Mouse (Mus musculus) Patski (cell line): Measurements from ENCODE around the gene Lrrc25. TPM values are rescaled to one million over a fixed set of nuclear protein-coding genes. Genes with fewer than 3 reads are reported as not detected.

ENCODE experiments used
- ATAC-seq: fragments of 100-300 bp; one replicate; pipeline ENCODE4 v1.8.0; 2021
- CTCF ChIA-PET: fragments of 350-600 bp; sonication (Branson Sonifier 250); formaldehyde crosslinking; loops from one replicate; lab custom pipeline; 2022; ENCODE audit warnings: inconsistent platforms; lab: Charles Lee
- POLR2A ChIA-PET: fragments of 350-600 bp; sonication (Branson Sonifier 250); formaldehyde crosslinking; loops from one replicate; lab custom pipeline; 2022; ENCODE audit warnings: antibody characterized with exemption, inconsistent platforms; lab: Charles Lee
- DNase-seq: peaks from one replicate; pipeline ENCODE4 v3.0.0-alpha.2; 2011; ENCODE audit warnings: low read depth, low spot score
- H3K27me3 ChIP-seq: fragments of 371-371 bp; one replicate; pipeline ENCODE4 v1.5.1; 2021
- CTCF ChIP-seq: fragments of 100-300 bp; IDR thresholded peaks from one replicate; pipeline ENCODE4 v1.5.1; 2021
- in situ Hi-C: fragments of 300-500 bp; cut with MboI; formaldehyde crosslinking; loops from 3 replicates; pipeline ENCODE4 v1.11.1; 2018; ENCODE audit warnings: low pct_unique_long_range_greater_than_20kb, mixed read lengths
- polyA plus RNA-seq: library from polyadenylated mRNA; unstranded; gene quantifications from one replicate; pipeline ENCODE4 v1.2.3, GENCODE M21; 2021

Gene Lrrc25
- polyA plus RNA-seq, 1 experiment from 2014 or later, result 0.04 TPM

- CTCF ChIA-PET, result interaction anchor here (1.3 to 1.6 kb wide), 3 partner anchors 14 to 19 kb away, joined by 3 to 6 read pairs (median 3); no protein-coding TSS in a partner anchor
- in situ Hi-C loops, result loop anchor here (10.0 kb wide), 1 partner anchor 50 kb away; the partner anchor contains the start of gene Pgpep1
- no peaks in the 10 kb centered on the region for H3K27me3 ChIP-seq
- no peak for ATAC-seq
- no peak for DNase-seq
- POLR2A ChIA-PET, result no interaction called here
- no peak for TF ChIP-seq CTCF
These were observed 1.5 kb upstream of the Lrrc25 start for GRCm38 (mm10) chr8:70614469-70614868.

GRCm38 (mm10) chr8:70615281-70615680, 674 bp upstream of the Lrrc25 start:
- CTCF ChIA-PET, result interaction anchor here (1.1 to 1.5 kb wide), 3 partner anchors 10 to 53 kb away, joined by 3 to 6 read pairs (median 6); no protein-coding TSS in a partner anchor
- in situ Hi-C loops, result loop anchor here (10.0 kb wide), 1 partner anchor 50 kb away; the partner anchor contains the start of gene Pgpep1

GRCm38 (mm10) chr8:70616645-70617044, 690 bp downstream of the Lrrc25 start:
- H3K27me3 ChIP-seq, result no peaks in the 10 kb centered on the region
- no peak for DNase-seq
- ATAC-seq, result no peak
- CTCF ChIA-PET, result interaction anchor here (1.2 to 1.5 kb wide), 2 partner anchors 8 to 84 kb away, joined by 3 to 6 read pairs; no protein-coding TSS in a partner anchor
- in situ Hi-C loops, result loop anchor here (10.0 kb wide), 1 partner anchor 48 kb away; the partner anchor contains the start of gene Pgpep1
- TF ChIP-seq CTCF, result no peak
- POLR2A ChIA-PET, result interaction anchor here (1.8 kb wide), 1 partner anchor 13 kb away, joined by 10 read pairs; no protein-coding TSS in a partner anchor

More at GRCm38 (mm10) chr8:70615281-70615680, 674 bp upstream of the Lrrc25 start:
- ATAC-seq, result no peak
- no peak for DNase-seq
- no peaks in the 10 kb centered on the region for H3K27me3 ChIP-seq
- POLR2A ChIA-PET, result interaction anchor here (1.8 kb wide), 1 partner anchor 15 kb away, joined by 10 read pairs; no protein-coding TSS in a partner anchor
- no peak for TF ChIP-seq CTCF

- no peak for DNase-seq
- TF ChIP-seq CTCF, result no peak
- ChIA-PET POLR2A (no interaction called here), CTCF (interaction anchor here (1.4 kb wide), 1 partner anchor 11 kb away, joined by 9 read pairs; no protein-coding TSS in a partner anchor)
- H3K27me3 ChIP-seq, result no peaks in the 10 kb centered on the region
- ATAC-seq, result no peak
- in situ Hi-C loops, result loop anchor here (10.0 kb wide), 1 partner anchor 47 kb away; the partner anchor contains the start of gene Pgpep1
These were observed 2.0 kb downstream of the Lrrc25 start for GRCm38 (mm10) chr8:70617985-70618384.

GRCm38 (mm10) chr8:70618888-70619334, 3.0 kb downstream of the Lrrc25 start:
- no peak for TF ChIP-seq CTCF
- ChIA-PET POLR2A (interaction anchor here (0.6 kb wide), 1 partner anchor 81 kb away, joined by 3 read pairs; no protein-coding TSS in a partner anchor), CTCF (no interaction called here)
- ATAC-seq (no peak), DNase-seq (no peak)
- H3K27me3 ChIP-seq, result no peaks in the 10 kb centered on the region
- in situ Hi-C loops, result loop anchor here (10.0 kb wide), 1 partner anchor 46 kb away; the partner anchor contains the start of gene Pgpep1

GRCm38 (mm10) chr8:70622220-70622619, 6.3 kb downstream of the Lrrc25 start:
- no peaks in the 10 kb centered on the region for H3K27me3 ChIP-seq
- no peak for ATAC-seq
- POLR2A ChIA-PET, result no interaction called here
- DNase-seq, result no peak
- CTCF ChIA-PET, result interaction anchor here (1.0 to 1.6 kb wide), 2 partner anchors 7 to 36 kb away, joined by 3 to 5 read pairs; no protein-coding TSS in a partner anchor
- TF ChIP-seq CTCF, result no peak
- in situ Hi-C loops, result no loop called here

- CTCF ChIA-PET, result interaction anchor here (0.6 to 5.5 kb wide), 11 partner anchors 9 to 47 kb away, joined by 3 to 21 read pairs (median 4); partner anchors contain the start of gene Lrrc25
- POLR2A ChIA-PET, result no interaction called here
- H3K27me3 ChIP-seq, result no peaks in the 10 kb centered on the region
- no peak for ATAC-seq
- in situ Hi-C loops, result no loop called here
- TF ChIP-seq CTCF, result no peak
- no peak for DNase-seq
These were observed 9.1 kb downstream of the Lrrc25 start for GRCm38 (mm10) chr8:70625104-70625503.

- ChIA-PET POLR2A (interaction anchor here (0.7 to 11.4 kb wide), 2 partner anchors 22 to 30 kb away, joined by 3 to 118 read pairs; no protein-coding TSS in a partner anchor), CTCF (interaction anchor here (0.9 to 5.5 kb wide), 4 partner anchors 12 to 26 kb away, joined by 4 to 21 read pairs (median 10); no protein-coding TSS in a partner anchor)
- no peak for DNase-seq
- H3K27me3 ChIP-seq, result no peaks in the 10 kb centered on the region
- no peak for TF ChIP-seq CTCF
- in situ Hi-C loops, result no loop called here
- no peak for ATAC-seq
These were observed 11.1 kb downstream of the Lrrc25 start for GRCm38 (mm10) chr8:70627041-70627440.

- no peak for ATAC-seq
- ChIA-PET CTCF (interaction anchor here (0.8 to 3.8 kb wide), 12 partner anchors 8 to 40 kb away, joined by 3 to 42 read pairs (median 6); partner anchors contain the start of gene Lrrc25), POLR2A (interaction anchor here (0.8 to 11.4 kb wide), 11 partner anchors 12 to 72 kb away, joined by 3 to 118 read pairs (median 9); partner anchors contain the start of genes Lrrc25 and Ssbp4)
- DNase-seq, result no peak
- no peak for TF ChIP-seq CTCF
- no peaks in the 10 kb centered on the region for H3K27me3 ChIP-seq
- in situ Hi-C loops, result no loop called here
These were observed 13.1 kb downstream of the Lrrc25 start for GRCm38 (mm10) chr8:70628986-70629490.
